Mouse (Mus musculus): ENCODE results near the gene Tnfrsf14. TPM values are rescaled to one million over a fixed set of nuclear protein-coding genes. Genes with fewer than 3 reads are reported as not detected.

Gene Tnfrsf14
- polyA plus RNA-seq, 1 experiment from 2014 or later: 0.34 TPM

DNA sequence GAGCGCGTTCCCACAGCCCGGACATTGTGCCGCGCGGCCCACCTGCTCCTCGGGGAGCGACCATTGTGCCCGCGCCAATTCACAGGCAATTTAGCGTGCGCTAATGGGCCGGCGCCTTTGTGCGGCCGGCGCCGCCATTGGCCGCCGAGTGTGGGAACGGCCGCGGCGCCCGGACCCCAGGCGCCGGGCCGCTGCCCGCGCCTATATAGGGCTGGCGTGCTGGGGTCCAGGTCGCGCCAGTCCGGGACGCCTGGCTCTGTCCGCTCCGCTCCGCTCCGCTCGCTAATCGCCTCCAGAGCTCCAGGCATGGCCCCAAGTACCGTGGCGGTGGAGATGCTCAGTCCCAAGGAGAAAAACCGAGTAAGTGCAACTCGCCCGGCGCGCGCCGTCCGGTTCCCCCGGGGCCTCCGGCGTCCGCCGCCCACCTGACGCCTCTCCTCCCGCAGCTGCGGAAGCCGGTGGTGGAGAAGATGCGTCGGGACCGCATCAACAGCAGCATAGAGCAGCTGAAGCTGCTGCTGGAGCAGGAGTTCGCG lies 32.4 kb upstream of the Tnfrsf14 start, which contains the start of gene Hes5:
Gene Hes5, plus strand, starts transcription at position 234 of the 536 bp plus-strand sequence.
- WGBS: under 1% methylated on average over 65 of the region's 65 CpGs
- Histone ChIP-seq H3K9me3 (no peaks in the 10 kb centered on the region), H3K36me3 (no peaks in the 10 kb centered on the region; the same call in 1 of the 2 replicates), H3K4me3 (peak within 1 kb of the TSS; percentile 80), H3K27me3 (replicated peaks) (peaks cover 33% of the 10 kb centered on the region), H3K4me1 (peaks cover 78% of the 10 kb centered on the region), H3K4me2 (replicated peaks) (peak within 1 kb of the TSS; percentile 85), H3K27ac (peak within 1 kb of the TSS; percentile 95), H3K9ac (peak within 1 kb of the TSS; percentile 98)
- ATAC-seq (ENCODE audit: low FRiP score, low read depth): peak; percentile 61

DNA sequence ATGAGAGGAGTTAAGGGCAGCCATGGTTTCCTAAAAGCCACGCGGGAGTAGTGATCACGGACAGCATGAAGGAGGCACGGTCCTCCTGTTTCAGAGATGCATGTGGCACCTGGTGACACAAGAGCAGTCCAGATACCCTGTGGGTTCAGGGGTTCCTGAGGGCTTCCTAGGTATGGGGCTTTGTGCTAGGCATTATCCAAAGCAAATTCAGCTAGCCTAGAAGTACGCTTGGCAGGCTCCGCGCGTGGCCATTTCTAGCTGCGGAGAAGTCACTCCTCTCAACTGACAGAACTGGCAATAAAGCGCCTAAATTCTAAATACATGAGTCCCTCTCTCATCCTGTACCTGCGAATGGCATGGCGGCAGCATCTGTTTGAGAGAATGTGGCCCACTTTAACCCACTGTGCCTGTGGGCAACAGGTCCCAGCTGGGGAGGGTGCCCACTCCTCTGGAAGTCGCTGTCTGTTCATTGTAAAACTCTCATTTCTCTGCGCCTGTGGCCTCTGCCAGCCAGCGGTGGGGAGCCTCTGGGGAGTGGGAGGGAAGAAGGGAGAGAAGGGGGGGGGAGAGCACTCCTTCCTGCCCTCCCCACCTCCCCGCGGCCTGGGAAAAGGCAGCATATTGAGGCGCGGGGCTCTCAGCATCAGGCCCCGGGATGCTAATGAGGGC lies 31.8 kb upstream of the Tnfrsf14 start:
- 13% methylated on average over 20 of the region's 20 CpGs for WGBS
- ATAC-seq (ENCODE audit: low FRiP score, low read depth): peak; percentile 57; the same call in 1 of the 2 replicates
- peak overlapping the region; percentile 85 for H3K4me2 ChIP-seq (replicated peaks)
- no peaks in the 10 kb centered on the region for H3K9me3 ChIP-seq
- H3K4me1 ChIP-seq: peaks cover 72% of the 10 kb centered on the region
- H3K36me3 ChIP-seq: no peaks in the 10 kb centered on the region; the same call in 1 of the 2 replicates
- peak overlapping the region; percentile 95 for H3K27ac ChIP-seq
- H3K9ac ChIP-seq: peak overlapping the region; percentile 98
- peak overlapping the region; percentile 80 for H3K4me3 ChIP-seq
- peaks cover 36% of the 10 kb centered on the region for H3K27me3 ChIP-seq (replicated peaks)

DNA sequence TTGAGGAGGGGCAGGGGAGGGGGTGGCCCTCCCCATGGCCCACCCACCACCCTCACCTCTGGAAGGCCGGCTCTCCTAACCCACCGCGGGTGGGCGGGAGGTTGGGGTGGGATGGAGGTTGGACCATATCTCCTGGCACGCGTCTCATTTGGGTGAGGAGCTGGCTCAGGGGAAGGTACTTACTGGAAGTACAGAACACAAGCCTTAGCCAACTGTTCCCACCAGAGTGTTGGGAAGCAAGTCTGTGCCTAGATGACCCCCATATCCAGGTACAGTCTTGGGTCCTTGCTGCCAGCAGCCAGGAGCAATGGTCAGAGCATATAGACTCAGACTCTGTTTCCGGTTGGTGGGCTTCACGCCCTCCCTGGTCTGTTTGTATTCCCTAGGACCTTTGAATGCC lies 30.3 kb upstream of the Tnfrsf14 start:
- no peaks in the 10 kb centered on the region for H3K9me3 ChIP-seq
- no peak overlapping the region for H3K4me3 ChIP-seq
- H3K27ac ChIP-seq: peak overlapping the region; percentile 20; the same call in 1 of the 2 replicates
- peaks cover 43% of the 10 kb centered on the region for H3K27me3 ChIP-seq (replicated peaks)
- no peak for ATAC-seq (ENCODE audit: low FRiP score, low read depth)
- H3K36me3 ChIP-seq: no peaks in the 10 kb centered on the region; the same call in 1 of the 2 replicates
- H3K4me1 ChIP-seq: peaks cover 67% of the 10 kb centered on the region
- H3K4me2 ChIP-seq (replicated peaks): peak overlapping the region; percentile 85
- WGBS: 6% methylated on average over 8 of the region's 8 CpGs
- H3K9ac ChIP-seq: 0 out of 2 replicates have a peak overlapping the region, but pooled peaks have one; percentile 30

DNA sequence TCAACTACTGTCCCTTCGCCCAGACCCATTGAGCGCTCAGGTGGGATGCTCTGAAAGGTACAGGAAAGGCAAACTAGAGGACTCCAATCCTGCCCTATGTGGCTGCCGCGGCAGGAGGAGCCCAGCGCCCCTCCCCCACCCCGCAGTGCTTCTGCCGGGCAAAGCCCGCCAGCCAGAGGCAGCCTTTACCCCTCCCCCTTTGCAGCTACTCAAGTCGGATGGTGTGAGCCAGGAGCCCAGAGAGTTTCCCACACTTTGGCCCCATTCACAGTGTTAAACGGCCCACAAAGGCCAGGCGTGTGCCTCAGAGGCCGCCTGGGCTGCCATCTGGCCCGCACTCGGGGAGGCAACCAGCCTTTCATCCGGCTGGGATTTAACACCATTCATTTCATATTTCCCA lies 29.8 kb upstream of the Tnfrsf14 start:
- H3K9ac ChIP-seq: 0 out of 2 replicates have a peak overlapping the region, but pooled peaks have one; percentile 30
- peak overlapping the region; percentile 20; the same call in 1 of the 2 replicates for H3K27ac ChIP-seq
- H3K9me3 ChIP-seq: no peaks in the 10 kb centered on the region
- H3K36me3 ChIP-seq: no peaks in the 10 kb centered on the region; the same call in 1 of the 2 replicates
- peaks cover 66% of the 10 kb centered on the region for H3K4me1 ChIP-seq
- H3K4me3 ChIP-seq: no peak overlapping the region
- peak overlapping the region; percentile 85 for H3K4me2 ChIP-seq (replicated peaks)
- 0% methylated on average over 15 of the region's 15 CpGs for WGBS
- peak; percentile 56 for ATAC-seq (ENCODE audit: low FRiP score, low read depth)
- peaks cover 43% of the 10 kb centered on the region for H3K27me3 ChIP-seq (replicated peaks)

DNA sequence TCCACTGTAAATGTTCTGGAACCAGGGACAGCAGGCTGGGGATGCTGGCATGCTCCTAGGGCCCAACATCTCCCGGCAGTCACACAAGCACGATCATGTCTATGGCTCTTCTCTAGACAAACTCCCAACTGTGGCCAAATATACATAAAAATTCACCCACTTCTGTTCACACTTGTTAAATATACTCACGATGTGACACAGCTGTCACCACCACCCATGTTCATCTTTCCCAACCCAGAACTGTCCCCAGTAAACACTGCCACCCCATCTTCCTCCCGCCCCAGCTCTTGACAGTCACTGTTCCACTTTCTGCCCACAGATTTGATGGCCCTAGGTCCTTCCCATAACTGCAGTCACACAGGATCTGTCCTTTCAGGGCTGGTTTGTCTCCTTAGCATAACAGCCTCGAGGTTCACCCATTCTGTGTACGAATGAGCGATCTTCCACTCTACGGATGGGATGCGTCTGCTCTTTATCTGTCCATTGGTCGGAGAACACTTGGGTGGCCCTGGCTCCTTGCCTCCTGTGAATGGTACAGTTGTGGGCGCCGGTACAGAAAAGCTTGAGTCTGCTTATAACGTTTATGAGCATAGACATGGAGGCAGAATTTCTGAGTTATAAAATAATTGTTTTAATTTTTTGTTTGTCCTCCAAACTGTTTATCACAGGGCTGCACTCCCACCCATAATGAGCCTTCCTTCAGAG lies 29.1 kb upstream of the Tnfrsf14 start:
- H3K27me3 ChIP-seq (replicated peaks): peaks cover 45% of the 10 kb centered on the region
- no peak overlapping the region for H3K4me3 ChIP-seq
- 31% methylated on average over 13 of the region's 13 CpGs for WGBS
- no peak for ATAC-seq (ENCODE audit: low FRiP score, low read depth)
- no peak overlapping the region for H3K27ac ChIP-seq
- peaks cover 66% of the 10 kb centered on the region for H3K4me1 ChIP-seq
- no peaks in the 10 kb centered on the region; the same call in 1 of the 2 replicates for H3K36me3 ChIP-seq
- no peak overlapping the region for H3K9ac ChIP-seq
- peak overlapping the region; percentile 85 for H3K4me2 ChIP-seq (replicated peaks)
- no peaks in the 10 kb centered on the region for H3K9me3 ChIP-seq

DNA sequence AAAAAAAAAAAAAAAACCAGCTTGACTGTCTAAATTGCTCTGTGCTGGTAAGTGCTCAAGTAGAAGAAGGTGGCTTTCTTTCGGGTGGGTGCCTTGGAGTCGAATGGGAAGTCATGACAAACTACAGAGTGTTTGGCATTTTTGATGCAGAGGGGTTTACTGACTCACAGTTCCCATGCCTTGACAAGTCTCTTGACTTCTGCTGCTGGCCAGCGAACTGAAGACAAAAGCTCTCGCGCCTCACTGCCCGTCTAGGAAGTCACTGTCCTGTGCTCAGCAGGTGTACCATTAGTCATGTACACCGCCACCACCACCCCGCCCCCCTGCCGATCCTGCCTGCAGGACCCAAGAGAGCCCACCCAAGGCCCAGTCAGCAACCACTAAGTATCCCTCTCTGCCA lies 28.2 kb upstream of the Tnfrsf14 start:
- peaks cover 66% of the 10 kb centered on the region for H3K4me1 ChIP-seq
- no peak for ATAC-seq (ENCODE audit: low FRiP score, low read depth)
- H3K27ac ChIP-seq: no peak overlapping the region
- H3K9me3 ChIP-seq: no peaks in the 10 kb centered on the region
- no peak overlapping the region for H3K9ac ChIP-seq
- no peak overlapping the region for H3K4me3 ChIP-seq
- WGBS: 27% methylated on average over 9 of the region's 9 CpGs
- H3K27me3 ChIP-seq (replicated peaks): peaks cover 46% of the 10 kb centered on the region
- H3K4me2 ChIP-seq (replicated peaks): 0 out of 2 replicates have a peak overlapping the region, but pooled peaks have one; percentile 85
- no peaks in the 10 kb centered on the region; the same call in 1 of the 2 replicates for H3K36me3 ChIP-seq

DNA sequence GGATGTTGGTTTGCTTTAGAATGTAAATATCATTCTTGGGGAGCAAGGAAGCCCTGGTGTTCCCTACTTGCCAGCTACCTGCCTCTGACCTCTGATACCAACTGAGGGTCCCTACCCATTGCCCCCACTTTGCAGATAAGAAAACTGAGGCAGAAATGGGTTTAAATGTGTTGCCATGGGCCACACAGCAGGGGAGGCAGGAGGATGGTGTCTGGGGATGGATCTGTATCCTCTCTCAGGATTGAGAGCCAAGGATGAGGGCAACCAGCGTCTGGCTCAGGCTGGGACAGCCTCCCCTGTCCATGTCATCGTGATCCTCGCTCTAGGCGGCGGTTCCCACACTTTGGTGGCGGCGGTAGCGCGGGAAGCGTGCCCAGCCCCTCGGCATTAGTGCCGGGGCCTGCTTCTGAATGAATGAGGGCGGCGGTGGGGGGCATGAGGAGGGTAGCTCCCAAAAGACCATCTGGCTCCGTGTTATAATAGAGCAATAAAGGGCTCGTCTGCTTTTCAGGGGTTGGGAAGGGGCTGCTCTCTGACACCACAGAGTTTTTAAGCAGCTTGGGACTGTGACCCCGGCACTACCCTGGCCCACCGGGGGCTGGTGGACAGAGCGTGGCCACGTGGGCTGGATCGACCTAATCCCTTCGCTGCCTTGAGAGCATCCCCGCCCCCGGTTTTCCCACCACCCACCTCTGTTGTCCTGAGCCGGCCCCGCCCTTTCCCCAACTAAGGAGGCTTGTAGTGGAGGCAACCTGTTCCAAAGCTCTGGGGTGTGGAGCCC lies 24.3 kb upstream of the Tnfrsf14 start:
- H3K9me3 ChIP-seq: no peaks in the 10 kb centered on the region
- WGBS: 1% methylated on average over 26 of the region's 26 CpGs
- H3K4me3 ChIP-seq: no peak overlapping the region
- peaks cover 54% of the 10 kb centered on the region for H3K4me1 ChIP-seq
- H3K36me3 ChIP-seq: no peaks in the 10 kb centered on the region
- peaks cover 28% of the 10 kb centered on the region; the same call in 1 of the 2 replicates for H3K27me3 ChIP-seq (replicated peaks)
- H3K9ac ChIP-seq: no peak overlapping the region
- ATAC-seq (ENCODE audit: low FRiP score, low read depth): peak; percentile 61
- H3K27ac ChIP-seq: no peak overlapping the region
- peak overlapping the region; percentile 46 for H3K4me2 ChIP-seq (replicated peaks)

DNA sequence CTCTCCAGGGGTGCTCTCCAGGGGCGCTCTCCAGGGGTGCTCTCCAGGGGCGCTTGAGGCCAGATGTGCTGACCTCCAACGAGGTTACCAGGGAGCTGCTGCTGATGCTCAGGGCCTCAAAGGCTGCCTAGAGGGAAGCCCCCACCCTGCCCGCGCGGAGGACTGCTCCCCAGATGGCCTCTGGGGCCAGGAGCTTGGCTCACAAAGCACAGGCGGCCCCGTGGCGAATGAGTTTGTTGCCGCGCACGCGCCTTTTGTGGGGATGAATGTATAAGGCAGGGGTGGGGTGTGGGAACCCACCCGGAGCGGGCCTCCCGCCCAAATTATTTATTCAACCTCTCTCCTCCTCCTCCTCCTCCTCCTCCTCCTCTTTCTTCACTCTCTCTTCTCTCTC lies 21.2 kb upstream of the Tnfrsf14 start:
- Histone ChIP-seq H3K9ac (0 out of 2 replicates have a peak overlapping the region, but pooled peaks have one; percentile 26), H3K4me1 (peaks cover 59% of the 10 kb centered on the region)

DNA sequence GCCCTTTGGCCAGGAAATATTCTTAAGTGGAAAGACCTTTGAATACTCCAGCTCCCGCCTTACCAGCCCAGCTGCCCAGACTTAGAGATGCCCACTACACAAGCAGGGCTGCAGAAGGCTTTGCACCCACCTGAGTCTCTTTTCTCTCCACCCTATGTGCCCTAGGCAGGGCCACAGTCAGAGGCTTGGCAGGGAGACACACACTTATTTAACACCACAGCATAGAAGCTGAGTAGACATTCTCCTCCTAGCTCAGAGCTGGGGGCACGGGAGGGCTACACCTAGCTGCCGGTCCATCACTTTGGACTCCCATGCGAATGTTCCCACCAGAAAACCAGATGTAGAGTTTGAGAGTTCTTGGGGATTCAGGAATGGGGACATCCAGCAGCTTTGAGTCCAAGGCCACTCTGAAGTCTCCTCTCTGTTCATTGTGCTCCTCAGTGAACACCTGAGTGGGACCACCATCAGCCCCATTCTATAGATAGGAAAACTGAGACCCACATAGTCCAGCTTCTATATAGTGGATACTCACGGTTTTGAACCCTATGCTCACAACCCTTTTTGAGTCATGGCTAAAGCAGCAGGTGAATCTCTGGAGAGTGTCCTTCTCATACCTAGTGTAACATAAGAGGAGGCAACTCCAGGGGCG lies 20.7 kb upstream of the Tnfrsf14 start:
- Histone ChIP-seq H3K27ac (peak overlapping the region; percentile 77), H3K27me3 (replicated peaks) (peaks cover 15% of the 10 kb centered on the region; the same call in 1 of the 2 replicates), H3K4me1 (peaks cover 59% of the 10 kb centered on the region), H3K4me3 (no peak overlapping the region), H3K9me3 (no peaks in the 10 kb centered on the region), H3K9ac (no peak overlapping the region), H3K36me3 (no peaks in the 10 kb centered on the region), H3K4me2 (replicated peaks) (peak overlapping the region; percentile 42)
- ATAC-seq (ENCODE audit: low FRiP score, low read depth): no peak
- 50% methylated on average over 6 of the region's 6 CpGs for WGBS

More for the DNA sequence above, 21.2 kb upstream of the Tnfrsf14 start:
- Histone ChIP-seq H3K27me3 (replicated peaks) (peaks cover 16% of the 10 kb centered on the region; the same call in 1 of the 2 replicates), H3K36me3 (no peaks in the 10 kb centered on the region), H3K4me2 (replicated peaks) (peak overlapping the region; percentile 42), H3K4me3 (no peak overlapping the region), H3K27ac (no peak overlapping the region), H3K9me3 (no peaks in the 10 kb centered on the region)
- ATAC-seq (ENCODE audit: low FRiP score, low read depth): no peak
- 10% methylated on average over 16 of the region's 16 CpGs for WGBS

DNA sequence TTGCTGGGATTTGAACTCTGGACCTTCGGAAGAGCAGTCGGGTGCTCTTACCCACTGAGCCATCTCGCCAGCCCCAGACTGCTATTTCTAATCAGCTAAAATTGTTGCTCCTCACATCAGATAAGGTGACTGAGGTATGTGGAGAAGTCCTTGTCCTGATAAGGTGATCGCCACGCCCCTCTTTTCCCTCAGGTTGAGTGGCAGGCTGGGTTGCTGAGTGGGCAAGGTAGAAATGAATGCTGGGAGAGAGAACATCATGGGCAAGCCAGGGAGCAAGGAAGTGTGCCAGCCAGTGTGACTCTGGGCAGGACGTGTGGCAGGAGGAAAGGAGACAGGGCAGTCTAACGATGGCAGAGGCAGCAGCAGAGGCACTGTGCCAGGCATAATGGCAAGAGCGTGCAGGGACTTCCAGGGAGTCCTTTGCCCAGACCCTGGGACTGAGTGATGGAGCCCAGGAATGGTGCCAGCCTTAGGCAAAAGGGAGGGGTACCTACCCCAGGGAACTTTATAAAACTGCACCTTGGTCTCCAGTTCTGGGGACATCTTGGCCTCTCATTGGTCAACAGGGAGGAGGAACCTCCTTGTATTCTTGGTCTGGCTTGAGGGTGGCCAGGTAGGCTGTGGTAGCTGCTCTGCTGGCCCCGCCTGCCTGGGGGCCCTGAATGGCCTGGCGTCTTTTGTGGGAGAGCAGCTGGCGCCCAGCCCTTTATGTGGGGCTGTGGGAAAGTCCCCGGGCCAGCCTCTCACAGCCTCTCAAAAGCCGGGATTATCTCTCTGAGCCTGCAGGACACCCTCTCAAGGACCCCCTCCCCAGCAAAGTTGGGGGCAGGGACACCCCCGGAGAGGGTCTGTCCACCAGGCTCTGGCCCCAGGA lies 19.9 kb upstream of the Tnfrsf14 start:
- Histone ChIP-seq H3K4me1 (peaks cover 56% of the 10 kb centered on the region), H3K4me3 (no peak overlapping the region), H3K36me3 (no peaks in the 10 kb centered on the region), H3K27ac (peak overlapping the region; percentile 77), H3K9me3 (no peaks in the 10 kb centered on the region), H3K4me2 (replicated peaks) (peak overlapping the region; percentile 42), H3K27me3 (replicated peaks) (peaks cover 15% of the 10 kb centered on the region; the same call in 1 of the 2 replicates), H3K9ac (no peak overlapping the region)
- peak; percentile 51 for ATAC-seq (ENCODE audit: low FRiP score, low read depth)
- WGBS: 42% methylated on average over 14 of the region's 14 CpGs

All from neural tube, embryonic 12.5 days (tissue).